Mouse (Mus musculus) testis, adult 2 months (tissue): Measurements from ENCODE around the gene Iars2.

Experiments used
- CTCF ChIP-seq: fragments of 200-500 bp; IDR thresholded peaks from 2 replicates; pipeline ENCODE4 v1.5.1; 2012; ENCODE audit warnings: low read depth, mild to moderate bottlenecking, inconsistent platforms, low read length, moderate library complexity; ENCODE audit not compliant: control insufficient read depth, insufficient read depth, insufficient replicate concordance
- POLR2A ChIP-seq: fragments of 200-500 bp; IDR thresholded peaks from 2 replicates; pipeline ENCODE4 v1.6.1; 2012; ENCODE audit warnings: low read depth, mild to moderate bottlenecking, inconsistent platforms, low read length, moderate library complexity; ENCODE audit not compliant: control insufficient read depth

- no peak for TF ChIP-seq POLR2A
- no peak for TF ChIP-seq CTCF
These were observed 48.2 kb upstream of the Iars2 start for GRCm38 (mm10) chr1:185377429-185377828.
